Mouse (Mus musculus): ENCODE measurements around the gene Tfr2.

The Tfr2 gene

DNA sequence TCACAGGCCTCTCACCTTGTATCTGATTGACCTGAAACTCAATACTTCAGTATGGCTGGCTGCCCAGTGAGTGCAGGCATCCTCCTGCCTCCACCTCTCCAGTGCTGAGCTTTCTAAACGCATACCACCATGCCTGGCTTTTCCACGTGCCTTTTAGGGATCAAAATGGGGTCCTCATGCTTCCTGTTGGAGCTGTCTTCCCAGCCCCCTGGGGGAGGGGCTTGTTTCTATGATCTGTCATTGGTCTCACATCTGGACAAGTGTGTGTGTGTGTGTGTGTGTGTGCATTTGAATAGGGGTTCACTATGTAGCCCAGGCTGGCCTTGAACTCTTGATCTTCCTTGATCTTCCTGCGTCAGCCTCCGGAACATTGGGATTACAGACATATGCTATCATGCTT lies 32.2 kb upstream of the Tfr2 start:
- no peak for DNase-seq (ENCODE audit: low spot score in 2 of 2)

DNA sequence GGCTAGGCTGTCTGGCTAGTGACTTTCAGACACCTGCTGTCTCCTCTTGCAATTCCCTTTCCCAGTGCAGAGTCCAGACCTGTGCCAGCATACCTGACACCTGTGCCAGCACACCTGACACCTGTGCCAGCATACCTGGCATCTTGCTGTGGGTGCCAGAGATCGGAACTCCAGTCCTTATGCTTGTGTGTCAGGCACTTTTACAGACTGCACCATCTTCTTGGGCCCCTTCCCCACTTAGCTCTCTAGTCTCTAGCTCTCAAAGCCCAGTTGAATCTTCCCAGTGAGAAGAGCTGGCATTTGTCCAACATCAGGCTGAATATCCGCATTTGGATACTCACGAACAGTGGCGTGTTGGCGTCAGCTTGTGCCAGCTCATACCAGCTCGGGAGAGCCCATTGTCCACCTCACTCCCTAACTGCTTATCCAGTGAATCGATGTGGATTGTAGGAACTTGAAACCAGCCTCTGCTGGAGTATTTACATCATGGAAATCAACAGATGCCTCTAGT lies 30.3 kb upstream of the Tfr2 start:
- DNase-seq (ENCODE audit: low spot score in 2 of 2) = peak in 1 of 2 experiments; percentile 58

DNA sequence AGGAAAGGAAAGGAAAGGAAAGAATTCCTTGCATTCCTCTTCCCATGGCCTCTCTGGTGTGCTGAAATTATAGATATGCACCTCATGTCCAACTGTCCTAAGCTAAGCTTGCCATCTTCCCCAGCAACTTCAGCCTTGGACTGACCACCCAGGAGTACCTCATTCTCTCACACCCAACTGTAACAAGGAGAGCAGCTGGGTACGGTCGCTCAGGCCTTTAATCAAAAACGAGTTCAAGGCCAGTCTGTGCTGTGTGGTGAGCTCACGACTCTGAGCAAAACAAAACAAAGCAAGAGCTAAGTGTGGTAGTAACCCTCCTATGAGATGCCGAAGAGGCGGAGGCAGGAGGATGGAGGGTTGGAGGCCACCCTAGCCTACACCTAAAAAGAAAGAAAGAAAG lies 28.6 kb upstream of the Tfr2 start:
- DNase-seq (ENCODE audit: low spot score in 2 of 2) = peak in 1 of 2 experiments; percentile 40

GRCm38 (mm10) chr5:137541768-137542540 lies 27.7 kb upstream of the Tfr2 start:
- DNase-seq (ENCODE audit: low spot score in 2 of 2) = peak in 1 of 2 experiments; percentile 36

DNA sequence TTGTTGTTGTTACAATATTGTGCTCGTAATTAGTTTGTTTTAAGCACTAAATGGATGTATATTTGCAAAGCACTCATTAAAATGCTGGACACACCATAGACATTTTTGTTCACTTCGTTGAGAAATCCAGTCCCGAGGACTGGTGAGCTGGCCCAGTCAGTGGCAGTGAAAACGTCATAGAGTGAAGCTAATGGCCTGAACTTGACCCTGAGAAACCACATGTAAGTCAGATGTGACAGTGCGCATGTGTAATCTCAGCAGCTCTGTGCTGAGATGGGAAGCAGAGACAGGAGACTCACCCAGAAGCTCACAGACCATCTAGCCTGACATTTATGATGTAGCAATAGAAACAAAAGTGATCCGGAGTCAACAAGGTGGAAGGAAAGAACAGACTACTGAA lies 24.7 kb upstream of the Tfr2 start:
- peak in 1 of 2 experiments; percentile 45 for DNase-seq (ENCODE audit: low spot score in 2 of 2)

DNA sequence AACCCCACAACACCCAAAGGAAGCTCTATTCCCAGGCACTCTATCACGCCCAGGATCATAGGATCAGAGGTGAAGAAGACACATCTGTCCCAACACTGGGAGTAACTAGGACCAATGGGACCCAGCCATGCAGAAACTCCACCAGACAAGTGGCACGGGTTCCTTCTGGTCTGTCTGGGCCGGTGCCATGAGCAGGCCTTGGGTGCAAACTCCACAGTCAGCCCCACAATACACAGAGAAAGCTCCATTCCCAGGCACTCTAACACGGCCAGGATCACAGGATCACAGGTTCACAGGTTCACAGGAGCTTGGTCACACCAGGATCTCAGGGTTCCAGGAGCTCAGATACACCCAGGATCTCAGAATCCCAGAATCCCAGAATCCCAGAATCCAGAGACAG lies 24.0 kb upstream of the Tfr2 start:
- no peak for DNase-seq (ENCODE audit: low spot score in 2 of 2)

GRCm38 (mm10) chr5:137549840-137550239 lies 19.8 kb upstream of the Tfr2 start:
- DNase-seq (ENCODE audit: low spot score in 2 of 2) = no peak

GRCm38 (mm10) chr5:137551119-137551518 lies 18.5 kb upstream of the Tfr2 start:
- DNase-seq (ENCODE audit: low spot score in 2 of 2) = peak in 1 of 2 experiments; percentile 36

DNA sequence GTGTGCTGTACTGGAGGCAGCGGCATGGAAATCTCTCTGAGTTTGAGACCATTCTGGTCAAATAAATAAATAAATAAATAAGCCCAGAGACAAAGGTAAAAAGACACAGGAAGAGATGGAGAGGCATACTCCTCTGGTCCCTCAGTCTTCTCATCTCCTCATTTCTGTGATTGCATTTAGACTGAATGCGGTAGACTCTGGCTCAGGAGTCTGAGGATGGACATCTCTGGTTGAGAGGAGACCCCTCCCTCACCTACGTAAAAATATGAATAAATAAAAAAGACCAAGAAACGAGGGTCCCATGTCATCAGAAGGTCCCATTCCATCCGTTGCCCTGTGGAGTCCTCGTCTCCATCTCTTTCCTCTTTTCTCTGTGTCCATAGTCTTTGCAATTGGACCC lies 16.6 kb upstream of the Tfr2 start:
- DNase-seq (ENCODE audit: low spot score in 2 of 2) = no peak

GRCm38 (mm10) chr5:137553411-137553837 lies 16.2 kb upstream of the Tfr2 start, which contains the start of gene Actl6b:
Gene Actl6b (plus strand): TSS chr5:137553517.
- DNase-seq (ENCODE audit: low spot score in 2 of 2) = peak; percentile 68 to 78

GRCm38 (mm10) chr5:137553898-137554297 lies 15.7 kb upstream of the Tfr2 start:
- DNase-seq (ENCODE audit: low spot score in 2 of 2) = no peak

DNA sequence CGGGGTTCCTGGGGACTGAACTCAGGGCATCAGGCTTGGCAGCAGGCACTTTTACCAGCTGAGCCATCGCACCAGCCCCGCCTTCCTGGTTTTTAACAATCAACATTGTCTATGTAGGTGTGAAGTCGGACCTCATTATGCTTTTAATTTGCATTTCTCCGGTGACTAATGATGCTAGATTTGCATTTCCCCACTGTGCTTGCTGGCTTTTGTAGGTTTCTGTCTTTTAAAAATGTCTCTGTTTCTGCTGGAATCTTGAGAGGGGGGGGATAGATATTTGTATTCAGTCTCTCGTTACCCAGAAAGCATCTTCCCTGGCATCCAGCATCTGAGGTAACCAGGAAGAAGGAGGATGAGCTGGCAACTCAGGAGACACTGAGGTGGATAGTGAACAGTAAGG lies 8.1 kb upstream of the Tfr2 start:
- no peak for DNase-seq (ENCODE audit: low spot score in 2 of 2)

GRCm38 (mm10) chr5:137562965-137563364 lies 6.7 kb upstream of the Tfr2 start:
- DNase-seq (ENCODE audit: low spot score in 2 of 2) = no peak

GRCm38 (mm10) chr5:137565744-137566143 lies 3.9 kb upstream of the Tfr2 start:
- DNase-seq (ENCODE audit: low spot score in 2 of 2) = no peak

- no peak for DNase-seq (ENCODE audit: low spot score in 2 of 2)
Measured at GRCm38 (mm10) chr5:137566416-137566815, 3.2 kb upstream of the Tfr2 start.

DNA sequence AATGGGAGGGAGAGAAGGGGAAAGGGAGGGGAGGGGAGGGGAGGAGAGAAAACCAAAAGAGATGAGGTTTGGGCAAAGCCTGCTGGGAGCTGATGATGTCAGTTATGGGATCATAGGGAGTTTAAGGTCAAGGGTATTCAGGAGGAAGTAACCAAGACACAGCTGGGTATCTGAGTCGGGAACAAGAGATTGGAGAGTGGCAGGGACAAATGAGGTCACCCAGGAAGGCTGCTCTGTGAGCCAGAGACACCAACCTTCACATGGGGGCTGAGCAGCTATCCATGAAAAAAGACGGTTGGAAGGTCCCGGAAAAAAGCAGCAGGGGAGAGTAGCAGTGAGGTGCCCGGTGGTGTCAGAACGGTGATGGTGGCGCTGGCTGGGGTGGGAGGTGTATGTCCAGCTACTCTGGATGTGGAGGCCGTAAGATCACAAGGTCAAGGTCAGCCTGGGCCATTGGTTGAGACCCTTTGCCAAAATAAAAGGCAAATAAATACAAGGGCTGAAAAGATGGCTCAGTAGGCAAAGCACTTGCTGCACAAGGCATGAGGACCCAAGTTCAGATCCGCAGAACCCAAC lies 1.3 kb upstream of the Tfr2 start:
- no peak for DNase-seq (ENCODE audit: low spot score in 2 of 2)

DNA sequence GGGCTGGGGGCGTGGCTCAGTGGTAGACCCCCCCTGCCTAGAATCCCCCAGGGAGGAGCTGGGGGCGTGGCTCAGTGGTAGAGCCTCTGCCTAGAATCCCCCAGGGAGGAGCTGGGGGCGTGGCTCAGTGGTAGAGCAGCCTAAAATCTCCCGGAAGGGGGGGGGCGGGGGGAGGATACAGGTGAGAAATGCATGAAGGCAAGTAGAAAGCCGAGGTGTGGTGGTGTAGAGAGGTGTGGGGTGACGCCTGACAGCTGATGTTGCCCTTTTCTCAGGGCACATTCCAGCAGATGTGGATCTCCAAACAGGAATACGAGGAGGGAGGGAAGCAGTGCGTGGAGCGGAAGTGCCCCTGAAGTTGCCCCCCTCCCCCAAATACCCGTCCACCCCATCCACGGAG lies 609 bp upstream of the Tfr2 start:
- no peak for DNase-seq (ENCODE audit: low spot score in 2 of 2)

GRCm38 (mm10) chr5:137570181-137570580 lies 541 bp downstream of the Tfr2 start:
- no peak for DNase-seq (ENCODE audit: low spot score in 2 of 2)

- DNase-seq (ENCODE audit: low spot score in 2 of 2) = no peak
Measured at GRCm38 (mm10) chr5:137570691-137571586, 1.3 kb downstream of the Tfr2 start.

DNA sequence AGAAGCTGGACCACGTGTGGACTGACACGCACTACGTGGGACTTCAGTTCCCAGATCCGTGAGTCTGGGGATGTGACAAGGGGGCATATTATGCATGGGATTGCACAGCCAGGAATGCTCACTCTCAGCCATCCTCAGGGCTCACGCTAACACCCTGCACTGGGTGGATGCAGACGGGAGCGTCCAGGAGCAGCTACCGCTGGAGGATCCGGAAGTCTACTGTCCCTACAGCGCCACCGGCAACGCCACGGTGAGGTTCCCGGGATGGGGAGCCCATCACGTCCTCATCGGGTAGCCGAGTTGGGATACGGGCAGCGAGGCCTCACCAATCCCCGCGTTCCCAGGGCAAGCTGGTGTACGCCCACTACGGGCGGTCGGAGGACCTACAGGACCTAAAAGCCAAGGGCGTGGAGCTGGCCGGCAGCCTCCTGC lies 4.8 kb downstream of the Tfr2 start:
- DNase-seq (ENCODE audit: low spot score in 2 of 2) = no peak

DNA sequence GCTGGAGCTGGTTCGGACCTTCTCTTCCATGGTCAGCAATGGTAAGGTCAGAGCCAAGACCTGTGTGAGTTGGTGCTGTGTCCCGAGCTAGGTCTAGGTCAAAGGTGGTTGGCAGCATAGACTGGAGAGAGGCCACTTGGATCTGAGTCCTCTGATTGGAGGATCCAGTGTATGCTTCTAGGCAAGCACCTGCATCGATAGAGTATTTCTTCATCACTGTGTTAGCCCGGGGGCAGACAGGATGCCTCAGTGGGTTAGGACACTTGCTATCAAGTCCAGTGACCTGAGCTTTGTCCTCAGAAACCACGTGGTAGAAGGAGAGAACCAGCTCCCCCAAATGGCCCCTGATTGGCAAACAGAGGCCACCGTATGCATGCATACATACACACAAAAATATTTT lies 10.6 kb downstream of the Tfr2 start:
- DNase-seq (ENCODE audit: low spot score in 2 of 2) = no peak

GRCm38 (mm10) chr5:137582702-137583101 lies 13.1 kb downstream of the Tfr2 start:
- DNase-seq (ENCODE audit: low spot score in 2 of 2) = no peak

Data from urinary bladder, postnatal 4 days (tissue).